Mouse (Mus musculus) heart, postnatal 10 days (tissue): ENCODE results near the gene Zfp523. TPM values are rescaled to one million over a fixed set of nuclear protein-coding genes. Genes with fewer than 3 reads are reported as not detected.
"Not testable (repeated sequence)": the region's sequence is repeated elsewhere in the genome, so short reads cannot be mapped to it uniquely, and the experiment has no call there.

Experiments used
- DNase-seq, 2 experiments: peaks; one replicate each; pipeline ENCODE4 v3.0.0; 2021
- intact Hi-C: fragments of 180-260 bp; cut with DNase I; formaldehyde crosslinking; loops from one replicate; pipeline ENCODE4 v1.15.1; 2025
- total RNA-seq, 2 experiments: library from RNA; stranded (reverse); gene quantifications; 2 replicates each; pipeline ENCODE4 v1.2.3; 2021

The Zfp523 gene
- total RNA-seq, 2 experiments from 2014 or later = 21.4 to 26.9 TPM

- peak; percentile 84 to 88 for DNase-seq
- intact Hi-C loops = loop anchor here (2.0 to 5.0 kb wide), 2 partner anchors 17 to 165 kb away; no protein-coding TSS in a partner anchor
These were observed 30.8 kb downstream of the Zfp523 start, which contains the start of gene Def6 for GRCm38 (mm10) chr17:28207591-28208313. TSS of gene Def6 (plus strand) at chr17:28207778.

GRCm38 (mm10) chr17:28208314-28208612, 31.3 kb downstream of the Zfp523 start:
- intact Hi-C loops = loop anchor here (5.0 kb wide), 1 partner anchor 164 kb away; no protein-coding TSS in a partner anchor
- no peak for DNase-seq

GRCm38 (mm10) chr17:28209457-28210110, 32.7 kb downstream of the Zfp523 start:
- intact Hi-C loops = loop anchor here (5.0 kb wide), 1 partner anchor 163 kb away; no protein-coding TSS in a partner anchor

GRCm38 (mm10) chr17:28211921-28212341, 35.0 kb downstream of the Zfp523 start:
- intact Hi-C loops = no loop called here
- no peak for DNase-seq

More at GRCm38 (mm10) chr17:28209457-28210110, 32.7 kb downstream of the Zfp523 start:
- no peak for DNase-seq

GRCm38 (mm10) chr17:28212391-28212790, 35.5 kb downstream of the Zfp523 start:
- DNase-seq = no peak
- intact Hi-C loops = no loop called here

GRCm38 (mm10) chr17:28213236-28213635, 36.3 kb downstream of the Zfp523 start:
- no peak for DNase-seq
- intact Hi-C loops = no loop called here

GRCm38 (mm10) chr17:28216791-28217190, 39.9 kb downstream of the Zfp523 start:
- intact Hi-C loops = no loop called here
- no peak for DNase-seq

GRCm38 (mm10) chr17:28217721-28218649, 41.1 kb downstream of the Zfp523 start:
- intact Hi-C loops = no loop called here

GRCm38 (mm10) chr17:28222463-28222862, 45.5 kb downstream of the Zfp523 start:
- DNase-seq = not testable (repeated sequence)
- intact Hi-C loops = loop anchor here (10.0 kb wide), 1 partner anchor 302 kb away; no protein-coding TSS in a partner anchor

More at GRCm38 (mm10) chr17:28217721-28218649, 41.1 kb downstream of the Zfp523 start:
- peak in 1 of 2 experiments; percentile 45 for DNase-seq

- intact Hi-C loops = loop anchor here (2.0 to 10.0 kb wide), 2 partner anchors 17 to 301 kb away; partner anchors contain the start of gene Def6
These were observed 46.8 kb downstream of the Zfp523 start for GRCm38 (mm10) chr17:28223561-28224391.

GRCm38 (mm10) chr17:28224615-28225014, 47.7 kb downstream of the Zfp523 start:
- intact Hi-C loops = loop anchor here (2.0 to 10.0 kb wide), 2 partner anchors 18 to 300 kb away; partner anchors contain the start of gene Def6
- DNase-seq = no peak

More at GRCm38 (mm10) chr17:28223561-28224391, 46.8 kb downstream of the Zfp523 start:
- peak; percentile 91 to 92 for DNase-seq

GRCm38 (mm10) chr17:28226014-28226413, 49.1 kb downstream of the Zfp523 start:
- intact Hi-C loops = loop anchor here (1.0 to 10.0 kb wide), 3 partner anchors 83 to 299 kb away; no protein-coding TSS in a partner anchor
- peak; percentile 94 to 95 for DNase-seq

- intact Hi-C loops = no loop called here
- no peak for DNase-seq
These were observed 53.6 kb downstream of the Zfp523 start for GRCm38 (mm10) chr17:28230486-28230885.

GRCm38 (mm10) chr17:28231026-28231736, 54.3 kb downstream of the Zfp523 start:
- no peak for DNase-seq
- intact Hi-C loops = no loop called here

GRCm38 (mm10) chr17:28232475-28233060, 55.6 kb downstream of the Zfp523 start, which contains the start of gene Ppard:
TSS of gene Ppard (plus strand) at chr17:28232700.
- intact Hi-C loops = loop anchor here (1.0 kb wide), 1 partner anchor 77 kb away; no protein-coding TSS in a partner anchor
- peak; percentile 98 to 99 for DNase-seq

GRCm38 (mm10) chr17:28233091-28233731, 56.3 kb downstream of the Zfp523 start:
- peak; percentile 55 to 61 for DNase-seq
- intact Hi-C loops = no loop called here

GRCm38 (mm10) chr17:28234641-28235040, 57.7 kb downstream of the Zfp523 start:
- DNase-seq = no peak
- intact Hi-C loops = no loop called here
